Mouse (Mus musculus) megakaryocyte, embryonic 14.5 days (primary cell): ENCODE measurements at regions not wholly inside any gene's neighbourhood (a gene's known extent, or its start where the extent isn't known, plus 50 kb on each side); places are given as distances from the start of the nearest gene placed in this dataset.

Source experiments
- FLI1 ChIP-seq: IDR thresholded peaks from 2 replicates; pipeline ENCODE4 v1.6.1; 2012; ENCODE audit warnings: low read length, inconsistent platforms, mixed read lengths
- GATA1 ChIP-seq: IDR thresholded peaks from 3 replicates; pipeline ENCODE4 v1.6.1; 2012; ENCODE audit warnings: mixed read lengths, low read length, inconsistent platforms, borderline replicate concordance

DNA sequence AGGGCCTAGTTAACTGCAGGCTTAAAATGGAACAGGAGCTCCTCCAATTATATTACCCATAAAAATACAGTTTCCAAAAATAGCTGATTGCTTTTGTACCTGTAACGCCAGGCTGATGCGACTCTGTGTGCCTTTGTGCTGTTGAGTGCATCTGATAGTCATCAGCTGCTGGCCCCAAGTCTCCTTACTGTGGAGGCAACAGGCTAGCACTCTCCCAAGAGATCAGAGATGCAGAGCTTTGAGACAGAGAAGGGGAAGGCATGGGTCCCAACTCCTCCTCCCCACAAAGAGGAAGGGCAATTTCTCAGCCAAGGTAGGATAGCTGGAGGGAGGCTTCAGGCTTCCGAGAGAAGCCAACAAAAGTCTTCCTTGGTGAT is 94.2 kb downstream of the Ndufa10 start:
- TF ChIP-seq GATA1 (no peak), FLI1 (no peak)
